Mouse (Mus musculus): ENCODE results near the gene Rgs10. TPM values are rescaled to one million over a fixed set of nuclear protein-coding genes. Genes with fewer than 3 reads are reported as not detected.

Rgs10 gene
- polyA plus RNA-seq, 1 experiment from 2014 or later = 25.4 TPM

- WGBS = 77% methylated on average over 11 of the region's 11 CpGs
- H3K4me1 ChIP-seq (replicated peaks; ENCODE audit: control insufficient read depth, insufficient read depth, low read length) = no peaks in the 10 kb centered on the region
- no peak overlapping the region for H3K4me3 ChIP-seq (replicated peaks; ENCODE audit: low read length)
- H3K9ac ChIP-seq (replicated peaks; ENCODE audit: low read depth, low read length) = no peak overlapping the region
- no peak overlapping the region for H3K27ac ChIP-seq (ENCODE audit: low read length)
- ATAC-seq = no peak
- H3K4me2 ChIP-seq (ENCODE audit: low read length) = no peak overlapping the region
- no peaks in the 10 kb centered on the region for H3K27me3 ChIP-seq (replicated peaks; ENCODE audit: control insufficient read depth, insufficient read depth, low read length)
- no peaks in the 10 kb centered on the region for H3K36me3 ChIP-seq (ENCODE audit: control insufficient read depth, insufficient read depth)
- no peaks in the 10 kb centered on the region for H3K9me3 ChIP-seq (ENCODE audit: control insufficient read depth, low read length)
Observed at GRCm38 (mm10) chr7:128366654-128367053, 51.9 kb downstream of the Rgs10 start.

- H3K27me3 ChIP-seq (replicated peaks; ENCODE audit: control insufficient read depth, insufficient read depth, low read length) = no peaks in the 10 kb centered on the region
- H3K9ac ChIP-seq (replicated peaks; ENCODE audit: low read depth, low read length) = no peak overlapping the region
- no peak overlapping the region for H3K4me2 ChIP-seq (ENCODE audit: low read length)
- no peak overlapping the region for H3K27ac ChIP-seq (ENCODE audit: low read length)
- H3K36me3 ChIP-seq (ENCODE audit: control insufficient read depth, insufficient read depth) = no peaks in the 10 kb centered on the region
- H3K9me3 ChIP-seq (ENCODE audit: control insufficient read depth, low read length) = no peaks in the 10 kb centered on the region
- no peak overlapping the region for H3K4me3 ChIP-seq (replicated peaks; ENCODE audit: low read length)
- H3K4me1 ChIP-seq (replicated peaks; ENCODE audit: control insufficient read depth, insufficient read depth, low read length) = no peaks in the 10 kb centered on the region
- ATAC-seq = no peak
- WGBS = 60% methylated on average over 4 of the region's 4 CpGs
Observed at GRCm38 (mm10) chr7:128365096-128365715, 53.4 kb downstream of the Rgs10 start.

GRCm38 (mm10) chr7:128364526-128364925, 54.0 kb downstream of the Rgs10 start:
- Histone ChIP-seq H3K36me3 (ENCODE audit: control insufficient read depth, insufficient read depth) (no peaks in the 10 kb centered on the region), H3K4me3 (replicated peaks; ENCODE audit: low read length) (no peak overlapping the region), H3K9ac (replicated peaks; ENCODE audit: low read depth, low read length) (no peak overlapping the region), H3K27me3 (replicated peaks; ENCODE audit: control insufficient read depth, insufficient read depth, low read length) (no peaks in the 10 kb centered on the region), H3K9me3 (ENCODE audit: control insufficient read depth, low read length) (no peaks in the 10 kb centered on the region), H3K4me1 (replicated peaks; ENCODE audit: control insufficient read depth, insufficient read depth, low read length) (no peaks in the 10 kb centered on the region), H3K4me2 (ENCODE audit: low read length) (no peak overlapping the region), H3K27ac (ENCODE audit: low read length) (no peak overlapping the region)
- no peak for ATAC-seq
- 91% methylated on average over 11 of the region's 11 CpGs for WGBS

- Histone ChIP-seq H3K4me3 (replicated peaks; ENCODE audit: low read length) (no peak overlapping the region), H3K36me3 (ENCODE audit: control insufficient read depth, insufficient read depth) (no peaks in the 10 kb centered on the region), H3K9ac (replicated peaks; ENCODE audit: low read depth, low read length) (no peak overlapping the region), H3K4me2 (ENCODE audit: low read length) (no peak overlapping the region), H3K9me3 (ENCODE audit: control insufficient read depth, low read length) (no peaks in the 10 kb centered on the region), H3K27me3 (replicated peaks; ENCODE audit: control insufficient read depth, insufficient read depth, low read length) (no peaks in the 10 kb centered on the region), H3K27ac (ENCODE audit: low read length) (no peak overlapping the region), H3K4me1 (replicated peaks; ENCODE audit: control insufficient read depth, insufficient read depth, low read length) (no peaks in the 10 kb centered on the region)
- 73% methylated on average over 10 of the region's 10 CpGs for WGBS
- ATAC-seq = no peak
Observed at GRCm38 (mm10) chr7:128363806-128364205, 54.8 kb downstream of the Rgs10 start.

- no peak overlapping the region for H3K9ac ChIP-seq (replicated peaks; ENCODE audit: low read depth, low read length)
- no peak overlapping the region for H3K27ac ChIP-seq (ENCODE audit: low read length)
- H3K36me3 ChIP-seq (ENCODE audit: control insufficient read depth, insufficient read depth) = no peaks in the 10 kb centered on the region
- no peak overlapping the region for H3K4me3 ChIP-seq (replicated peaks; ENCODE audit: low read length)
- H3K4me1 ChIP-seq (replicated peaks; ENCODE audit: control insufficient read depth, insufficient read depth, low read length) = no peaks in the 10 kb centered on the region
- 63% methylated on average over 4 of the region's 4 CpGs for WGBS
- H3K27me3 ChIP-seq (replicated peaks; ENCODE audit: control insufficient read depth, insufficient read depth, low read length) = no peaks in the 10 kb centered on the region
- H3K9me3 ChIP-seq (ENCODE audit: control insufficient read depth, low read length) = no peaks in the 10 kb centered on the region
- no peak for ATAC-seq
- no peak overlapping the region for H3K4me2 ChIP-seq (ENCODE audit: low read length)
Observed at GRCm38 (mm10) chr7:128362916-128363315, 55.6 kb downstream of the Rgs10 start.

- Histone ChIP-seq H3K9ac (replicated peaks; ENCODE audit: low read depth, low read length) (no peak overlapping the region), H3K27ac (ENCODE audit: low read length) (no peak overlapping the region), H3K36me3 (ENCODE audit: control insufficient read depth, insufficient read depth) (no peaks in the 10 kb centered on the region), H3K9me3 (ENCODE audit: control insufficient read depth, low read length) (no peaks in the 10 kb centered on the region), H3K4me2 (ENCODE audit: low read length) (no peak overlapping the region), H3K4me1 (replicated peaks; ENCODE audit: control insufficient read depth, insufficient read depth, low read length) (no peaks in the 10 kb centered on the region), H3K4me3 (replicated peaks; ENCODE audit: low read length) (no peak overlapping the region), H3K27me3 (replicated peaks; ENCODE audit: control insufficient read depth, insufficient read depth, low read length) (no peaks in the 10 kb centered on the region)
- WGBS = 83% methylated on average over 9 of the region's 9 CpGs
- ATAC-seq = no peak
Observed at GRCm38 (mm10) chr7:128359741-128360140, 58.8 kb downstream of the Rgs10 start.

- Histone ChIP-seq H3K36me3 (ENCODE audit: control insufficient read depth, insufficient read depth) (no peaks in the 10 kb centered on the region), H3K4me2 (ENCODE audit: low read length) (no peak overlapping the region), H3K9me3 (ENCODE audit: control insufficient read depth, low read length) (no peaks in the 10 kb centered on the region), H3K27me3 (replicated peaks; ENCODE audit: control insufficient read depth, insufficient read depth, low read length) (no peaks in the 10 kb centered on the region), H3K27ac (ENCODE audit: low read length) (no peak overlapping the region), H3K4me3 (replicated peaks; ENCODE audit: low read length) (no peak overlapping the region), H3K9ac (replicated peaks; ENCODE audit: low read depth, low read length) (no peak overlapping the region), H3K4me1 (replicated peaks; ENCODE audit: control insufficient read depth, insufficient read depth, low read length) (no peaks in the 10 kb centered on the region)
- no peak for ATAC-seq
- WGBS = 76% methylated on average over 7 of the region's 7 CpGs
Observed at GRCm38 (mm10) chr7:128359164-128359563, 59.4 kb downstream of the Rgs10 start.

GRCm38 (mm10) chr7:128358741-128359140, 59.8 kb downstream of the Rgs10 start:
- Histone ChIP-seq H3K9me3 (ENCODE audit: control insufficient read depth, low read length) (no peaks in the 10 kb centered on the region), H3K9ac (replicated peaks; ENCODE audit: low read depth, low read length) (no peak overlapping the region), H3K27ac (ENCODE audit: low read length) (no peak overlapping the region), H3K27me3 (replicated peaks; ENCODE audit: control insufficient read depth, insufficient read depth, low read length) (no peaks in the 10 kb centered on the region), H3K36me3 (ENCODE audit: control insufficient read depth, insufficient read depth) (no peaks in the 10 kb centered on the region), H3K4me2 (ENCODE audit: low read length) (no peak overlapping the region), H3K4me1 (replicated peaks; ENCODE audit: control insufficient read depth, insufficient read depth, low read length) (no peaks in the 10 kb centered on the region), H3K4me3 (replicated peaks; ENCODE audit: low read length) (no peak overlapping the region)
- no peak for ATAC-seq
- 80% methylated on average over 9 of the region's 9 CpGs for WGBS

- H3K9me3 ChIP-seq (ENCODE audit: control insufficient read depth, low read length) = no peaks in the 10 kb centered on the region
- no peak overlapping the region for H3K4me2 ChIP-seq (ENCODE audit: low read length)
- no peak overlapping the region for H3K27ac ChIP-seq (ENCODE audit: low read length)
- no peak for ATAC-seq
- no peak overlapping the region for H3K4me3 ChIP-seq (replicated peaks; ENCODE audit: low read length)
- no peaks in the 10 kb centered on the region for H3K27me3 ChIP-seq (replicated peaks; ENCODE audit: control insufficient read depth, insufficient read depth, low read length)
- H3K9ac ChIP-seq (replicated peaks; ENCODE audit: low read depth, low read length) = no peak overlapping the region
- WGBS = 70% methylated on average over 9 of the region's 9 CpGs
- H3K36me3 ChIP-seq (ENCODE audit: control insufficient read depth, insufficient read depth) = no peaks in the 10 kb centered on the region
- H3K4me1 ChIP-seq (replicated peaks; ENCODE audit: control insufficient read depth, insufficient read depth, low read length) = no peaks in the 10 kb centered on the region
Observed at GRCm38 (mm10) chr7:128356868-128357755, 61.4 kb downstream of the Rgs10 start.

All from forebrain, embryonic 16.5 days (tissue).